Comparison of ENCODE assay signal across 7 mouse cellular contexts in genomic region chr4:68955621-68956020, GRCm38 (mm10). TPM values are rescaled to one million over a fixed set of nuclear protein-coding genes. Genes with fewer than 3 reads are reported as not detected.
DNase-seq lines count a peak whose midpoint lies in the region; ATAC-seq lines count a peak whose summit lies in the region.

No protein-coding gene starts in this region.

- intact Hi-C loops in left cerebral cortex, postnatal 4 days (cut with DNase I), result loop anchor here (5.0 kb wide), 1 partner anchor 1397 kb away; no protein-coding TSS in a partner anchor

- peak; percentile 43 for DNase-seq in left cerebral cortex, postnatal 4 days
- no peak for DNase-seq in left cerebral cortex, adult 8-10 months (ENCODE audit: low spot score in 2 of 2)
- peak; percentile 1 for DNase-seq in adrenal gland, adult 8-10 months
- DNase-seq in forelimb bud, embryonic 11.5 days (ENCODE audit: low read depth, low spot score), result peak; percentile 88
- DNase-seq in lung, postnatal 25 days (ENCODE audit: low spot score), result peak; percentile 5

- no peak for ATAC-seq in monocyte, adult 5-6 weeks (replicated peaks; ENCODE audit: insufficient number of reproducible peaks, low FRiP score, low TSS enrichment, poor library complexity, severe bottlenecking)
- no peak for ATAC-seq in activated CD4-positive, CD25-positive, alpha-beta regulatory T cell, adult 4 months

RNA-seq across cellular contexts. Expression of gene Brinp1, which starts 1.4 kb away (rescaled TPM):
- 100 to 1,000 TPM; 127 to 133 TPM for total RNA-seq in left cerebral cortex, postnatal 4 days (2021)
- 100 to 1,000 TPM; 201 to 248 (median 216) TPM for total RNA-seq in left cerebral cortex, adult 8-10 months (2022)
- 1 to 10 TPM; 2.3 to 2.7 (median 2.4) TPM for total RNA-seq in adrenal gland, adult 8-10 months (2022)
- not detected in 3 replicates for total RNA-seq in monocyte, adult 5-6 weeks (2017)
- polyA plus RNA-seq in activated CD4-positive, CD25-positive, alpha-beta regulatory T cell, adult 4 months (2017; shearing (Covaris generic)), result not detected

Comparison
In these comparisons a context has a peak if more than half of its experiments do, and no peak if none do; other contexts are left out.
1. DNase-seq: peak in left cerebral cortex, postnatal 4 days (single experiment), adrenal gland, adult 8-10 months (single experiment), forelimb bud, embryonic 11.5 days (single experiment) and lung, postnatal 25 days (single experiment); none in left cerebral cortex, adult 8-10 months (0 of 2).
2. RNA of gene Brinp1, which starts 1.4 kb away (total RNA-seq): 201 to 248 TPM in left cerebral cortex, adult 8-10 months and 127 to 133 TPM in left cerebral cortex, postnatal 4 days; 2.3 to 2.7 TPM in adrenal gland, adult 8-10 months and not detected in monocyte, adult 5-6 weeks; every median in the first group is over 10 times any median in the second.